Mouse (Mus musculus): ENCODE results near the gene Npc1l1. TPM values are rescaled to one million over a fixed set of nuclear protein-coding genes. Genes with fewer than 3 reads are reported as not detected.

Gene Npc1l1
- polyA plus RNA-seq, 1 experiment: 0.24 TPM

GRCm38 (mm10) chr11:6244707-6245106 is 14.8 kb upstream of the Npc1l1 start:
- no peaks in the 10 kb centered on the region for H3K27me3 ChIP-seq (ENCODE audit: control insufficient read depth, insufficient read depth, low read length)
- no peak overlapping the region for H3K4me3 ChIP-seq (ENCODE audit: control insufficient read depth, insufficient read depth, low read length)
- no peak overlapping the region for H3K27ac ChIP-seq (ENCODE audit: control insufficient read depth, insufficient read depth, low read length)
- WGBS: 79% methylated on average over 19 of the region's 19 CpGs
- no peaks in the 10 kb centered on the region for H3K36me3 ChIP-seq (ENCODE audit: control insufficient read depth, insufficient read depth, low read length)
- TF ChIP-seq POLR2A (IDR thresholded peaks at IDR 0.05; ENCODE audit: control insufficient read depth, extremely low read depth, insufficient read depth, low read length, poor library complexity): no peak
- no peak for TF ChIP-seq CTCF (IDR thresholded peaks at IDR 0.05; ENCODE audit: borderline replicate concordance, control insufficient read depth, extremely low read depth, insufficient read depth, low read length, poor library complexity)
- no peak for DNase-seq
- no peaks in the 10 kb centered on the region for H3K4me1 ChIP-seq (replicated peaks; ENCODE audit: control insufficient read depth, insufficient read depth, low read length)

- no peak overlapping the region for H3K27ac ChIP-seq (ENCODE audit: control insufficient read depth, insufficient read depth, low read length)
- H3K27me3 ChIP-seq (ENCODE audit: control insufficient read depth, insufficient read depth, low read length): no peaks in the 10 kb centered on the region
- DNase-seq: no peak
- WGBS: 91% methylated on average over 4 of the region's 4 CpGs
- H3K36me3 ChIP-seq (ENCODE audit: control insufficient read depth, insufficient read depth, low read length): no peaks in the 10 kb centered on the region
- TF ChIP-seq CTCF (IDR thresholded peaks at IDR 0.05; ENCODE audit: borderline replicate concordance, control insufficient read depth, extremely low read depth, insufficient read depth, low read length, poor library complexity) (no peak), POLR2A (IDR thresholded peaks at IDR 0.05; ENCODE audit: control insufficient read depth, extremely low read depth, insufficient read depth, low read length, poor library complexity) (no peak)
- no peak overlapping the region for H3K4me3 ChIP-seq (ENCODE audit: control insufficient read depth, insufficient read depth, low read length)
- no peaks in the 10 kb centered on the region for H3K4me1 ChIP-seq (replicated peaks; ENCODE audit: control insufficient read depth, insufficient read depth, low read length)
Measured at GRCm38 (mm10) chr11:6233025-6233424, 3.1 kb upstream of the Npc1l1 start.

GRCm38 (mm10) chr11:6224541-6225229 is 5.3 kb downstream of the Npc1l1 start:
- WGBS: 90% methylated on average over 14 of the region's 14 CpGs
- Histone ChIP-seq H3K4me3 (ENCODE audit: control insufficient read depth, insufficient read depth, low read length) (no peak overlapping the region), H3K27ac (ENCODE audit: control insufficient read depth, insufficient read depth, low read length) (no peak overlapping the region), H3K27me3 (ENCODE audit: control insufficient read depth, insufficient read depth, low read length) (no peaks in the 10 kb centered on the region), H3K4me1 (replicated peaks; ENCODE audit: control insufficient read depth, insufficient read depth, low read length) (no peaks in the 10 kb centered on the region), H3K36me3 (ENCODE audit: control insufficient read depth, insufficient read depth, low read length) (no peaks in the 10 kb centered on the region)
- TF ChIP-seq POLR2A (IDR thresholded peaks at IDR 0.05; ENCODE audit: control insufficient read depth, extremely low read depth, insufficient read depth, low read length, poor library complexity) (no peak), CTCF (IDR thresholded peaks at IDR 0.05; ENCODE audit: borderline replicate concordance, control insufficient read depth, extremely low read depth, insufficient read depth, low read length, poor library complexity) (no peak)
- DNase-seq: no peak

GRCm38 (mm10) chr11:6222187-6222586 is 7.8 kb downstream of the Npc1l1 start:
- Histone ChIP-seq H3K4me1 (replicated peaks; ENCODE audit: control insufficient read depth, insufficient read depth, low read length) (no peaks in the 10 kb centered on the region), H3K4me3 (ENCODE audit: control insufficient read depth, insufficient read depth, low read length) (no peak overlapping the region), H3K27ac (ENCODE audit: control insufficient read depth, insufficient read depth, low read length) (no peak overlapping the region), H3K36me3 (ENCODE audit: control insufficient read depth, insufficient read depth, low read length) (no peaks in the 10 kb centered on the region), H3K27me3 (ENCODE audit: control insufficient read depth, insufficient read depth, low read length) (no peaks in the 10 kb centered on the region)
- TF ChIP-seq POLR2A (IDR thresholded peaks at IDR 0.05; ENCODE audit: control insufficient read depth, extremely low read depth, insufficient read depth, low read length, poor library complexity) (no peak), CTCF (IDR thresholded peaks at IDR 0.05; ENCODE audit: borderline replicate concordance, control insufficient read depth, extremely low read depth, insufficient read depth, low read length, poor library complexity) (no peak)
- 94% methylated on average over 10 of the region's 10 CpGs for WGBS
- DNase-seq: no peak

DNA sequence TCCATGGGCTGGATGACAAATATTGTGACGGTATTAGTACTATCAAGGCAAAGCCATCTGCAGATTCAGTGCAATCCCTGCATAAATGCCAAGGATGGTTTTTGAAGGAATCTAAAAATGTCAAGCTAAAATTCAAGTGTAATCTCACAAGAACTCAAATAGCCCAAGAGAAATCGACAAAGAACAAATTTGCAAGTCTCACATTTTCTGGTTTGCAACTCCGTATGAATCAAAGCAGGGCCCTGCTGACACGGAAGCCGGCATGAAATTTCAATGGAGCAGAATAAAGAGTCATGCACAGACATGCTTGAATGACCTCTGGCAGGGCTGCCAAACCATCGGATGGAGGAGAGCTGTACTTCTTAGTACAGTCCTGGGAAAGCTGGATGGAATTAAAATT is 10.0 kb downstream of the Npc1l1 start:
- Histone ChIP-seq H3K4me1 (replicated peaks; ENCODE audit: control insufficient read depth, insufficient read depth, low read length) (no peaks in the 10 kb centered on the region), H3K27ac (ENCODE audit: control insufficient read depth, insufficient read depth, low read length) (no peak overlapping the region), H3K4me3 (ENCODE audit: control insufficient read depth, insufficient read depth, low read length) (no peak overlapping the region), H3K36me3 (ENCODE audit: control insufficient read depth, insufficient read depth, low read length) (no peaks in the 10 kb centered on the region), H3K27me3 (ENCODE audit: control insufficient read depth, insufficient read depth, low read length) (no peaks in the 10 kb centered on the region)
- DNase-seq: no peak
- WGBS: 92% methylated on average over 6 of the region's 6 CpGs
- TF ChIP-seq POLR2A (IDR thresholded peaks at IDR 0.05; ENCODE audit: control insufficient read depth, extremely low read depth, insufficient read depth, low read length, poor library complexity) (no peak), CTCF (IDR thresholded peaks at IDR 0.05; ENCODE audit: borderline replicate concordance, control insufficient read depth, extremely low read depth, insufficient read depth, low read length, poor library complexity) (no peak)

- TF ChIP-seq CTCF (IDR thresholded peaks at IDR 0.05; ENCODE audit: borderline replicate concordance, control insufficient read depth, extremely low read depth, insufficient read depth, low read length, poor library complexity): no peak
- no peak for TF ChIP-seq POLR2A (IDR thresholded peaks at IDR 0.05; ENCODE audit: control insufficient read depth, extremely low read depth, insufficient read depth, low read length, poor library complexity)
- DNase-seq: no peak
- Histone ChIP-seq H3K4me3 (ENCODE audit: control insufficient read depth, insufficient read depth, low read length) (no peak overlapping the region), H3K27ac (ENCODE audit: control insufficient read depth, insufficient read depth, low read length) (no peak overlapping the region), H3K36me3 (ENCODE audit: control insufficient read depth, insufficient read depth, low read length) (no peaks in the 10 kb centered on the region), H3K27me3 (ENCODE audit: control insufficient read depth, insufficient read depth, low read length) (no peaks in the 10 kb centered on the region), H3K4me1 (replicated peaks; ENCODE audit: control insufficient read depth, insufficient read depth, low read length) (no peaks in the 10 kb centered on the region)
- WGBS: 75% methylated on average over 11 of the region's 11 CpGs
Measured at GRCm38 (mm10) chr11:6218189-6218896, 11.6 kb downstream of the Npc1l1 start.

Measured in thymus, adult 2 months (tissue).